Mouse (Mus musculus) heart, adult 2 months (tissue): ENCODE data around the gene Robo2.

Source experiments
- CTCF ChIP-seq: fragments of 200-600 bp; IDR thresholded peaks from 2 replicates; pipeline ENCODE4 v1.8.1; 2022; ENCODE audit warnings: antibody characterized with exemption, mild to moderate bottlenecking, moderate library complexity
- POLR2A ChIP-seq: fragments of 200-500 bp; IDR thresholded peaks from 2 replicates; pipeline ENCODE4 v1.6.1; 2011; ENCODE audit warnings: mild to moderate bottlenecking, low read depth, low read length, control low read depth; ENCODE audit not compliant: insufficient read depth

DNA sequence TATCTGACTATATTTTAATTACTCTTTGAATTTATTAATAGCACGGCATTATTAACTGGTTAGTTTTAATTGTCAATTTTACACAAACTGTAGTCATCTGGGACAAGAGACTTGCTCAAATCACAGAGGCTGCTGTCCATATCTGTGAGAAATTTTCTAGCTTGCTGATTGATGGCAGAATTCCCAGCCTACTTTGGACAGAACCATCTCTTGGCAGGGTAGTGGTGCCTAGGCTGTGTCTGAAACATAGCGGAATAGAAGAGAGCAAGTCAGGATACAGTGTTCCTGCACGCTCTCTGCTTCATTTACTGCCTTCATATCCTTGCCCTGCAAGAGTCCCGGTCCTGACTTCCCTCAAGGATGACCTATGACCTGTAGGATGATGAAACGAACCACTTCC lies 178.0 kb downstream of the Robo2 start:
- no peak for TF ChIP-seq CTCF
- no peak for TF ChIP-seq POLR2A
